Mouse (Mus musculus) lung, postnatal 0 days (tissue): Measurements from ENCODE around the gene Aldh2. TPM values are rescaled to one million over a fixed set of nuclear protein-coding genes. Genes with fewer than 3 reads are reported as not detected.
"Not testable (repeated sequence)": the region's sequence is repeated elsewhere in the genome, so short reads cannot be mapped to it uniquely, and the experiment has no call there.

Experiments used
- ATAC-seq: fragments of 200-750 bp; cut with Nextera tagmentation; 2 replicates; pipeline ENCODE4 v1.8.0; 2017; ENCODE audit warnings: moderate library complexity
- DNase-seq: peaks from one replicate; pipeline ENCODE4 v3.0.0-alpha.2; 2016; ENCODE audit warnings: low spot score
- H3K27ac ChIP-seq: fragments of 300-500 bp; sonication (generic); 2 replicates; pipeline ENCODE4 v1.5.1; 2014; ENCODE audit warnings: antibody characterized with exemption, mild to moderate bottlenecking, low read length, mixed read lengths
- H3K27me3 ChIP-seq: fragments of 300-500 bp; sonication (generic); replicated peaks from 2 replicates; pipeline ENCODE4 v1.6.1; 2014; ENCODE audit warnings: low read length, mixed read lengths; ENCODE audit not compliant: insufficient read depth
- H3K36me3 ChIP-seq: fragments of 300-500 bp; sonication (generic); 2 replicates; pipeline ENCODE4 v1.6.1; 2014; ENCODE audit warnings: low read length, mixed read lengths; ENCODE audit not compliant: insufficient read depth
- H3K4me1 ChIP-seq: fragments of 300-500 bp; sonication (generic); 2 replicates; pipeline ENCODE4 v1.6.1; 2014; ENCODE audit warnings: antibody characterized with exemption, low read depth, low read length, mixed read lengths; ENCODE audit not compliant: insufficient read depth
- H3K4me2 ChIP-seq: fragments of 300-500 bp; sonication (generic); replicated peaks from 2 replicates; pipeline ENCODE4 v1.6.1; 2014; ENCODE audit warnings: low read depth, mild to moderate bottlenecking, low read length, moderate library complexity, mixed read lengths
- H3K4me3 ChIP-seq: fragments of 300-500 bp; sonication (generic); 2 replicates; pipeline ENCODE4 v1.5.1; 2014; ENCODE audit warnings: low read depth, low read length
- H3K9ac ChIP-seq: fragments of 300-500 bp; sonication (generic); replicated peaks from 2 replicates; pipeline ENCODE4 v1.6.1; 2014; ENCODE audit warnings: low read depth, mild to moderate bottlenecking
- H3K9me3 ChIP-seq: fragments of 300-500 bp; sonication (generic); 2 replicates; pipeline ENCODE4 v1.6.1; 2016; ENCODE audit warnings: low read length, mixed read lengths
- CTCF ChIP-seq: IDR thresholded peaks from 2 replicates; pipeline ENCODE4 v1.5.1; 2016; ENCODE audit warnings: antibody characterized with exemption, mild to moderate bottlenecking
- EP300 ChIP-seq: IDR thresholded peaks from 2 replicates; pipeline ENCODE4 v1.6.1; 2016; ENCODE audit warnings: antibody characterized with exemption, mild to moderate bottlenecking, control low read depth
- WGBS: fragments of 180-500 bp; shearing (Covaris S2); extraction: QIAGEN DNeasy Blood & Tissue Kit; methylation state at CpG from one replicate; pipeline ENCODE4 v1.1.7; 2014; 5-methylcytosine and 5-hydroxymethylcytosine counted together
- polyA plus RNA-seq: library from polyadenylated mRNA; unstranded; fragments of >200 nt; fragmentation: Nextera tagmentation; extraction: Ambion mirVana; gene quantifications from 2 replicates; pipeline ENCODE4 v1.2.1, GENCODE M21; 2015

Gene Aldh2
- polyA plus RNA-seq, 1 experiment from 2014 or later: 580 TPM

- not testable (repeated sequence) for H3K9me3 ChIP-seq, H3K9ac ChIP-seq, H3K4me2 ChIP-seq, ATAC-seq, H3K27ac ChIP-seq, H3K27me3 ChIP-seq, H3K36me3 ChIP-seq, DNase-seq, H3K4me1 ChIP-seq, H3K4me3 ChIP-seq
- TF ChIP-seq CTCF: peak; percentile 36
- WGBS: 45% methylated on average over 6 of the region's 8 CpGs
Observed at GRCm38 (mm10) chr5:121609556-121610135, 16.0 kb upstream of the Aldh2 start.

GRCm38 (mm10) chr5:121606151-121606550 is 12.5 kb upstream of the Aldh2 start:
- 0% methylated on average over 2 of the region's 2 CpGs for WGBS
- Histone ChIP-seq H3K4me1 (no peaks in the 10 kb centered on the region; the same call in 1 of the 2 replicates), H3K4me3 (no peak overlapping the region), H3K27ac (no peak overlapping the region), H3K9ac (no peak overlapping the region), H3K36me3 (no peaks in the 10 kb centered on the region), H3K4me2 (no peak overlapping the region), H3K9me3 (no peaks in the 10 kb centered on the region), H3K27me3 (no peaks in the 10 kb centered on the region)
- DNase-seq (peak; percentile 80), ATAC-seq (0 out of 2 replicates have a peak, but pooled peaks have one; percentile 47)
- TF ChIP-seq EP300 (no peak), CTCF (peak; percentile 92)

- H3K9me3 ChIP-seq, H3K27ac ChIP-seq, H3K4me1 ChIP-seq, H3K4me3 ChIP-seq, H3K4me2 ChIP-seq, ATAC-seq, H3K9ac ChIP-seq, H3K36me3 ChIP-seq, H3K27me3 ChIP-seq, DNase-seq: not testable (repeated sequence)
- WGBS: 67% methylated on average over 1 of the region's 1 CpGs
Observed at GRCm38 (mm10) chr5:121603815-121604214, 10.2 kb upstream of the Aldh2 start.

GRCm38 (mm10) chr5:121601547-121602299 is 8.1 kb upstream of the Aldh2 start:
- H3K4me1 ChIP-seq: no peaks in the 10 kb centered on the region; the same call in 1 of the 2 replicates
- H3K36me3 ChIP-seq: no peaks in the 10 kb centered on the region
- no peaks in the 10 kb centered on the region for H3K9me3 ChIP-seq
- H3K27me3 ChIP-seq: no peaks in the 10 kb centered on the region
- WGBS: 29% methylated on average over 9 of the region's 9 CpGs
- TF ChIP-seq CTCF: peak; percentile 98
- TF ChIP-seq EP300: no peak
- H3K27ac ChIP-seq: no peak overlapping the region
- ATAC-seq: peak; percentile 76
- no peak overlapping the region for H3K9ac ChIP-seq
- H3K4me3 ChIP-seq: no peak overlapping the region
- H3K4me2 ChIP-seq: no peak overlapping the region
- peak; percentile 95 for DNase-seq

GRCm38 (mm10) chr5:121598871-121599610 is 5.4 kb upstream of the Aldh2 start:
- Histone ChIP-seq H3K27ac (peak overlapping the region; percentile 73), H3K4me2 (no peak overlapping the region), H3K9ac (no peak overlapping the region), H3K36me3 (no peaks in the 10 kb centered on the region), H3K9me3 (no peaks in the 10 kb centered on the region), H3K4me1 (peaks cover 2% of the 10 kb centered on the region; the same call in 1 of the 2 replicates), H3K27me3 (no peaks in the 10 kb centered on the region), H3K4me3 (no peak overlapping the region)
- 59% methylated on average over 13 of the region's 13 CpGs for WGBS
- DNase-seq (peak; percentile 84), ATAC-seq (peak; percentile 59)
- TF ChIP-seq EP300 (peak; percentile 80), CTCF (no peak)

- no peak overlapping the region for H3K4me3 ChIP-seq
- H3K36me3 ChIP-seq: no peaks in the 10 kb centered on the region
- no peak for ATAC-seq
- H3K4me1 ChIP-seq: peaks cover 5% of the 10 kb centered on the region; the same call in 1 of the 2 replicates
- H3K4me2 ChIP-seq: no peak overlapping the region
- WGBS: 66% methylated on average over 7 of the region's 7 CpGs
- H3K9me3 ChIP-seq: no peaks in the 10 kb centered on the region
- no peaks in the 10 kb centered on the region for H3K27me3 ChIP-seq
- H3K9ac ChIP-seq: no peak overlapping the region
- no peak for TF ChIP-seq EP300
- TF ChIP-seq CTCF: no peak
- peak overlapping the region; percentile 73 for H3K27ac ChIP-seq
- no peak for DNase-seq
Observed at GRCm38 (mm10) chr5:121597991-121598537, 4.4 kb upstream of the Aldh2 start.
